Mouse (Mus musculus) embryo, embryonic 9.5 days (tissue): ENCODE measurements around the gene Yeats2.
"Not testable (repeated sequence)": the region's sequence is repeated elsewhere in the genome, so short reads cannot be mapped to it uniquely, and the experiment has no call there.

ENCODE experiments used
- DNase-seq: peaks from one replicate; pipeline ENCODE4 v3.0.0-alpha.2; 2017; ENCODE audit errors: extremely low spot score

Gene Yeats2

DNA sequence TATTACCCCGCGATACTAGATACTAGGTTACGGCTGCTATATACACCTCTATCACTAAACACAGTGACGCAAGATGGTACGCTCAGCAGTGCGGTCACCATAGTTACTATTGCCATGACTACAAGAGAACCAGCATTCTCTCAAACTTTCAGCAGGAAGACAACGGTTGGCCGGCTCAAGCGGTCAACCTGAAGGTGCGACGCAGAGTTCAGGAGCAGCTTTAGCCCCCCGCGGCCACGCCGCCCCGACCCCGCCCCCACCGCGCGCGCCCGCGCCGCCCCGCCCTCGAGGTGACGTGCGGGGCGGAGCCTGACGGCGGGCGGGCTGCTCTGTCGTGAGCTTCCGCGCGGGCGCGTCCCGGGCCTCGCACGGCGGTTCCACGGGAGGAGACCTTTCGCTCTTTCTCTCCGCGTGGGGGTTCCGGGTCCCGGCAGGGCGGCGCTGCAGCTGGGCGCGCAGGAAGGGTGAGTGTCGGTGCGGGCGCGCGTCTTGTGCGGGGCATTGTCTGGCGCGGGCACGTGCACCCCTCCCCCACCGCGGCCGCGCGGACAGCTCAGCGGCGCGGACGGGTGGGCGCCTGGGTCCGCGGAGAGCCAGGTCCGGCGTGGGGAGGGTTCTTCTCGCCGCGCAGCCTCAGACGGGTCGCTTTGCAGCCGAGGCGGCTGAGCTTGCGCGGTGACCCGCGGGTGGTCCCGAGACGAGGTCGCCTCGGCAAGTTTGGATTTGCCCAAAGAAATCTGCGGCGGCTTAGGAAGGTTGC lies at the start of gene Yeats2:
TSS of gene Yeats2 (plus strand) at position 292 of the 760 bp plus-strand sequence.
- peak; percentile 90 for DNase-seq

DNA sequence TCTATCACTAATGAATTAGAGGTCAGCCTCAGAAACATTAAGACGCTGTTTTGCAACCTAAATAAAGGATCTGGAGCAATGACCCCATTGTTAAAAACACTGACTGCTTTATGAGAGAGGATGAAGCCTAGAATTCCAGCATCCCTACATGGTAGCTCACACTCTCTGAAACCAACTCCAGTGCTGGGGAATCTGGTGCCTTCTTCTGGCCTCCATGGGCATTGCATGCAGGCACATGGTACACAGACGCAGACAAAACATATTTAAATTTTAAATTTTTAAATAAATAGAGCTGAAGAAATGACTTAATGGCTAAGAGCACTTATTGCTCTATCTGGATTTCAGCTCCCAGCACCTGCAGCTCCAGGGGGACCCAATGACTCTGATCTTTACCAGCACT lies 44.9 kb upstream of the Yeats2 start:
- DNase-seq = no peak

DNA sequence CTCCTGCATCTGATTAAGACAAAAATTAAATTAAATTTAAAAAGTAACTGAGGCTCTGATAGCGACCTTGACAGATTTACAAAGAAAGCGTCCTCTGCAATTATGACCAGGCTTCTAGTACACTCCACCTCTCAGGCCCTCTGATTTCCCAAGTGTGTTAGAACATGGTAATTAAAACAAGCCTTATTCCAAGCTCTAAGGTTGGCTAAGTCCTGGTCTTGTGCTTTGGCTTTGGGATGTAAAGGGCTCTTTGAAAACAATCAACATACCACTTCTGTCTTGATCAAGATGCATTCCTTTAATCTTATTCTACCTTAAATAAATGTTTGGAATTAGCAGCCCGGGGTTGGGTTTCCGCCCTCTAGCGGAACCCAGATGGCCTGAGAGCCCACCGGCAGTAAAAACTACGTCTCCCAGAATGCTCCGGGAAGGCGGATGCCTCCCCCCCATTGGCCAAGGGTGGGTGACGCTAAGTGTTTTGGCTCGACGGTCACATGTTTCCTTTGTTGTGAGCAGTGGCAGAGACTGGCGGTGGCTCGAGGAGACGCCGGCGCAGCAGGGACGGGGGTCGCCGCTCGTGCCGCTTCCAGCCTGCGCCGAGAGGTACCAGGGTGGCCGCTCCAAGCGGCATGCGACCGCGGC lies 43.7 kb upstream of the Yeats2 start, which contains the start of gene Klhl24:
TSS of gene Klhl24 (plus strand) at position 474 of the 642 bp plus-strand sequence.
- DNase-seq = peak; percentile 90

DNA sequence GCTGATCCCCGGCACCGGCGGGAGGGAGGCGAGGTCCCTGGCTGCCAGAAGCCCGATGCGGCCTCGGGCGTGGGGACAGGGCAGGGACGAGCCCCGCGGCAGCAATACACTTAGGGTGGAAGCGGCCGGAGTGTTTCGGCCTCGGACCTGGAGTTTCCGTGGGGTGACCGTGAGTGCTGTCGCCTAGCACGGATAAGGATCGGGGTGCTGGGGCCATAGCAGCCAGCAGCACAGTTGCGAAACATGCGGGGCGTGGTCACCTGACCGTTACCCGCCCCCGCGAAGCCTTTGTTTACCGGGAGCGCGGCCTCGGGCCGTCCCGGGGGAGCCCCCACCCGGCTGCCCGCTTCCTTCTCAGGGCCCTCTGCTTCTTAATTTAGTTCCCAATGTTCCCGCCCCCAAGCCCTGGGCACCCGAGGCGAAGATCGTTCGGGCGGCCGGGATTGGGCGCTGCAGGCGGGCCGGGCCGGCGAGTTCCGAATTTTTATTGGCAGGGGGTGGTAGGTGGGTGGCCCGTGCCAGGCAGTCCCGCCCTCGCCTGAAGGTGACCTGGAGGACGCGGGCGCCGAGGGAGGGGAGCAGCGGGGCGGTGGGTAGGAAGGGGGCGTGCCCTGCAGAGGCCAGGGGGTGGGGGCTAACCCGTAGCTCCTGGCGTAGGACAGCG lies 43.0 kb upstream of the Yeats2 start:
- DNase-seq = peak; percentile 95

DNA sequence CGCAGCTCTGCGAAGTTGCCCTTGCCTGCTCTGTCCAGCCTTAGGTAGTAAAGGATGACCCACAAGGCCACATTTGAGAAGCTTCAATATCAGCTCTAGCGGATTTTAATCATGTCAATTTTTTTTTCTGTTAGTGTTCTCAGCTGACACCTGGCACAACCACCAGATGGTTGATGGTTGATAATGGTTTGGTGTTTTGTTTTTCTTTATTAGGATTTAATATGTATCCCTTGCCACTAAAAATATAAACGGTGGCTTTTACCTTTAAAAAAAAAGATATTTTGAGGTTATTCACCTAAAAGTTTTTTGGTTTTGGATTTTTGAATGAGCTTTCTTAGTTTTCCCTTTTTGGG lies 42.5 kb upstream of the Yeats2 start:
- no peak for DNase-seq

DNA sequence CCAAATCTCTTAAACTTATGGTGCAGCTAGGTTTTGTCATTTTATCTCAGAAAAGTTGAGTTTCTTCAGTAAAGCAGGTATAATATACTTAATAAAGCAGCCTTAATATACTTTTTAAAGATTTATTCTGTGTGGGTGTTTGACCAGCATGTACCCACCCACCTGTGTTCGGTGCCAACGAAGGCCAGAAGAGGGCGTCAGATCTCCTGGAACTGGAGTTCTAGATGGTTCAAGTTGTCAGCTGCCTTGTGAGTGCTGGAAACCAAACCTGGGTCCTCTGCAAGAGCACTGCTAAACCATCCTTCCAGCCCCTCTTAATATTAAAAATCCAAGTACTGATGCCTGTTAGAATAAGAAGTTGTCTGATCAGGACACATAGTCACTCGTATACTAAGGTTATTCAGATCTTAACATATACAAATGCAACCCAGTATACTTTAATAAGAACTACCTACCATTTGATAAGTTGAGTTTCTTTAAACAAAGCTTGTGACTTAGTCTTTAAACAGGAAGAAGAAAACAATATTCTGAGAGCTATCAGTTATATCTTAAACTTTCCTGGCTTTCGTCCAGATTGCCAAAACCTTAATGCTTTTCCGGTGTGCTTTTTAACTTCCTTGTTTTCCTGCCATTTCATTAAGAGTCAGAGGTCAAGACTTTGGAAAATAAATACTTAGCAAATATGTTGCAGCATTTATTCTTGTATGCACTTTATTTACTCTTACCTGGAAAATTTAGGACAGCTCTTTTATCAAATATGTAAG lies 41.8 kb upstream of the Yeats2 start:
- no peak for DNase-seq

DNA sequence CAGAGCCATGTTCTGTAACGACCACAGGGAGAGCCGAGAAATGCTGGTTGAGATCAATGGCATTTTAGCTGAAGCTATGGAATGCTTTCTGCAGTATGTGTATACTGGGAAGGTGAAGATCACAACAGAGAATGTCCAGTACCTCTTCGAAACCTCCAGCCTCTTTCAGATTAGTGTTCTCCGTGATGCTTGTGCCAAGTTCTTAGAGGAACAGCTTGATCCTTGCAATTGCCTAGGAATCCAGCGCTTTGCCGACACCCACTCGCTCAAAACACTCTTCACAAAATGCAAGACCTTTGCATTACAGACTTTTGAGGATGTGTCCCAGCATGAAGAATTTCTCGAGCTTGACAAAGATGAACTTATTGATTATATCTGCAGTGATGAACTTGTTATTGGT lies 33.9 kb upstream of the Yeats2 start:
- DNase-seq = no peak

DNA sequence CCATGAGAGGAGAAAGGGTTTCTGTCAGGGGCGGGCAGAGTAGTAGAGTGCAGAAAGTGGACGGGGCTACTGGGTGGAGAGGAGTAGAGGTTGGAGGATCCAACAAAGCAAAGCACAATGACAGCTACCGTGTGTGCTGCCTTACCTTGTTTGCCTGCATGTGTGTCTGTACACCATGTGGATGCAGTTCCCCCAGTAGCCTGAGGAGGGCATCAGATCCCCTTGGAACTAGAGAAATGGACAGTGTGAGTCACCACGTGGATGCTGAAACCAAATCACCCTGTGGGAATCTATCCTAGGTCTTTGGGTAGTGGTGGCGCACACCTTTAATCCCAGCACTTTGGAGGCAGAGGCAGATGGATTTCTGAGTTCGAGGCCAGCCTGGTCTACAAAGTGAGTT lies 31.9 kb upstream of the Yeats2 start:
- DNase-seq = no peak

DNA sequence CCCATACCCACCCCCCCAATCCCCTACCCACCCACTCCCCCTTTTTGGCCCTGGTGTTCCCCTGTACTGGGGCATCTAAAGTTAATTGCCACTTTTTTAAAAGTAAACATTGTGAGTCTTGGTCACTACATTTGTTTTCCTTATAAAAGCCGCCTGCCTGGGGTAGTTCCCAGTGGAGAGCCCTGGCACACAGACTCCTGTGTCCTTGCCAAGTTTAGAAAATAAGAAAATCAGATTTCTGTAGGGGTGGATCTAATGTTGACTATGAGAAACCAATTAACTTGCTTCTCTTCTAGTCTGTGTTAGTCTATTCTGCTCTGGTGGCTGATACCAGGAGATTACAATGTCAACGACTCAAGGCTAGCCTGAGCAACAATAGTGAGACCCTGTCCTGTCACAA lies 28.2 kb upstream of the Yeats2 start:
- no peak for DNase-seq

DNA sequence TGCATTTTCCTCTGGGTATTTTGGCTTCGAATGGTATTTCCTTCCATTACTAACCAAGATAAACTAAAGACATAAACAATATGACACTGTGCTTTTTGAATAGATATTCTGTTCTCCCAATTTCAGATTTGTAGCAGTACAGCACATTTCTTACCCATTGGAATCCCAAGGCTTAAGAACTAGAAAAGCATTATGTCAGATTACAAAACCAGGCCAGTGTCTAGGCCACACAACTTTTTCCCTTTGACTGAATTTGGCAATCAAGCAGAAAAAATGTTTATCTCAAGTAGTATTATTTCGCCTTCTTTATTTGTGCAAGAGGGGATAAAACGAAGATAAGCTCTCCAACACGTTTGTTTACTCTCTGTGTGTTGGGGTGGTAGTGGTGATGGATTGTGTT lies 24.8 kb upstream of the Yeats2 start:
- no peak for DNase-seq

DNA sequence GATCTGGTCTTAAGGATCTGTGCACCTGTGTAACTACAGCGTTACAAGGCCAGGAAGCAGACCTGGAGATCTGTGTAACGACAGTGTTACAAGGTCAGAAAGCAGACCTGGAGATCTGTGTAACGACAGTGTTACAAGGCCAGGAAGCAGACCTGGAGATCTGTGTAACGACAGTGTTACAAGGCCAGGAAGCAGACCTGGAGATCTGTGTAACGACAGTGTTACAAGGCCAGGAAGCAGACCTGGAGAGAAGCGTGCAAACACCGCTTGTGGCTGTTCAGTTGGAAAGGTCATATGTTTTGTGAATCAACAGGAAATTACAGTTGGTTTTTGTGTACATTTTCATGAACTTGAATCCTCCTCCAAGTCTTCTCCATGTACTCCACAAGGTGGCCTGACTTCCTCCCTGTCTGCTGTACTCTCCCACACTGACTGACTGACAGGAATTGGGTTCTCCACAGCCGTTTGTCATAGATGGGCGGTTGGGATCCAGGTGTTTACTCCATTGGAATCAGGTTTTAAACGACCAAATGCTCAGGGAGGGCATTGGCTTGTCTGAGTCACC lies 14.5 kb upstream of the Yeats2 start:
- not testable (repeated sequence) for DNase-seq

DNA sequence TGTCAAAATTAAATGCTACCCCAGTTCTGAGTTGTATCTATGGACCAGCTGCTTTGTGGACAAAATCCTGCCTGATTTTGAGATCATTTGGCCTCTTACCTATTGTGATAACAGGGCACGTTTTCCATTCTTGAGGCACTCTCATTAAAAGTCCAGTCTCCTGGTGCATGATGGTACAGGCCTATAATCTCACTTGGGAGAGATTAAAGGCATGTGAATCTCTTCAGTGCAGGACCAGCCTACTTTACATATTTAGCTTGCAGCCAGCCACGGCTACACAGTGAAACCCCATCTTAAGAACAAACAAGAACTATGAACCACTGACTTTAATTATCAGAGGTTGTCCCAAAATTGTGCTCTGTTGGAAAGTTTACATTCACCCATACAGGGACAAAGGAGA lies 10.5 kb upstream of the Yeats2 start:
- DNase-seq = no peak

DNA sequence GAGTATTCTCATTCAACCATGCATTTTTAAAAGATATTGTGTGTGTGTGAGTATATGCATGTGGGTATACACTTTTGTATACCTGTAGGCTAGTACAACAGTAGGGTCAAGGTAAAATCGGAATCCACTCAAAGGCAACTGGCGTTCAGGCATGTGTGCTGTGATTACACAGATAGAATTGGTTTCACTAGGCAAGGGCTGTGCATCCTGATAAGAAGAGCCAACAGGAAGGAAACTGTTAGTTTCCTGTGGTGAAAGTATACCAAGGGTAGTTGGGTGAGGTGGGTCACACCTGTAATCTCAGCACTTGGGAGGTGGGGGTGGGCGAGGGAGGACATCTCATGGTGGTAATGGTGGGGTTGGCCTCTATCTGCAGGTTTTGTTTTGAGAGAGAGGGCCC lies 3.7 kb downstream of the Yeats2 start:
- DNase-seq = no peak

DNA sequence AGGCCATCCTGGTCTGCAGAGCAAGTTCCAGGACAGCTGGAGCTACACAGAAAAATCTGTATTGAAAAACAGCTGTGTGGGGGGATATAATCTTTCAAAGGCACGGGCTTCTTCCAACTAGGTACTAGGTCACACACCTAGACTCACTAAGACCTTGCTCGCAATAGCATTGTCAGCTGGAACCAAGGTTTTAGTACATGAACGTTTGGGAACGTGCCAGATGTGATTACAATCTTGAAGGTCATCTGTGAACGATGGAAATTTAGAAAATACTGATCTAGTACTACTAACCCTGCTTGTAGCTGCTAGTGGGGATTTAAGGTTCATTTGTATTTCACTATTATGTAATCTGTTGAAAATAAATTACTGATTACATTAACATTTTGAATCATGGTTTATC lies 11.1 kb downstream of the Yeats2 start:
- no peak for DNase-seq

DNA sequence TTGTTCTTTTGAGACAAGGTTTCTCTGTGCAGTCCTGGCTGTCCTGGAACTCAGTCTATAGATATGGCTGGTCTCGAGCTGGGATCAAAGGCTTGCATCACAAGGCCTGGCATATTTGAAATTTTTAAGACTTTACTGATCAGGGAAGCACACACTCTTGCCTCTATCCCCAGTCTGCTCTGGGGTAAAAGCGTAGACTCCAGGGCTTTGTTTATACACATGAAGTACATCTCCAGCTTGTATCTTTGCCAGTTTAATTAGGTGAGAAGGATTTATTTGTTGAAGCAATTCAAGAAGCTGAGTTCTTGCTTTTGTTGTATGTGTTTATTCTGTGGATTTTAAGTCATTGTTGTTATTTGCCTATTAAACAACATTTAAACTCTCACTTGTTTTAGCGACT lies 12.9 kb downstream of the Yeats2 start:
- no peak for DNase-seq

DNA sequence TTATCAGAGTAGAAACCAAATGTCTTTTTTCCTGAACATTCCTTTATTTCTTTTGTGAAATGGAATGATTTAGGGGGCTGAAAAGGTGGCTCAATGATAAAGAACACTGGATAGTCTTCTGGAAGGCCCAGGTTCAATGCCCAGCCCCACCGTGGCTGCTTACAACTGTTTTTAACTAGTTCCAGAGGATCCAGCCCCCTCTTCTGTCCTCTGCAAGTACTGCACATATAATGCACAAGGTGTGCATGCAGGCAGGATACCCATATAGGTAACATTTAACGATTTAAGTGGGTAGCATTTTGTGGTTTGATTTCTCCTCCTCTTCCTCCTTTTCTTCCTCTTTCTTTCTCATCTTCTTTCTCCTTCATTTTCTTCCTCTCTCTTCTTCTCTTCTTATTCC lies 19.3 kb downstream of the Yeats2 start:
- DNase-seq = no peak

DNA sequence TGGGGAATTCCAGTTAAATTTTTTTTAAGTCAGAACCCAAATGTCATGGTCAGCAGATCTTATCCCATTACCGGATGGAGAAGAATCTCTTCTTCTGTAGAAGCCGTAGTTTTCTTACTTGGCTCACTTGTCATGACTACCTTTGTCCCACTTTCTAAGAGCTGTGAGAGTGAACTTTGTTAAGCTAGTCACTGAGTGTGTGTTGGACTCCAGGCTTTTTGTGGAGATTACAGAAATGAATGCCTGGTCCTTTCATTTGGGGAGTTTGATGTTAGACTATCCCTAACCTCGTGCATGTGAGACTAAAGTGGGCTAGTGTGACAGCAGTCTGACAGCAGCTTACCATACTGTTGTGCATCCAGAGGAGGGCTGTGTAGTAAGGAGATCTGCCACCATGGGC lies 28.2 kb downstream of the Yeats2 start:
- DNase-seq = no peak

DNA sequence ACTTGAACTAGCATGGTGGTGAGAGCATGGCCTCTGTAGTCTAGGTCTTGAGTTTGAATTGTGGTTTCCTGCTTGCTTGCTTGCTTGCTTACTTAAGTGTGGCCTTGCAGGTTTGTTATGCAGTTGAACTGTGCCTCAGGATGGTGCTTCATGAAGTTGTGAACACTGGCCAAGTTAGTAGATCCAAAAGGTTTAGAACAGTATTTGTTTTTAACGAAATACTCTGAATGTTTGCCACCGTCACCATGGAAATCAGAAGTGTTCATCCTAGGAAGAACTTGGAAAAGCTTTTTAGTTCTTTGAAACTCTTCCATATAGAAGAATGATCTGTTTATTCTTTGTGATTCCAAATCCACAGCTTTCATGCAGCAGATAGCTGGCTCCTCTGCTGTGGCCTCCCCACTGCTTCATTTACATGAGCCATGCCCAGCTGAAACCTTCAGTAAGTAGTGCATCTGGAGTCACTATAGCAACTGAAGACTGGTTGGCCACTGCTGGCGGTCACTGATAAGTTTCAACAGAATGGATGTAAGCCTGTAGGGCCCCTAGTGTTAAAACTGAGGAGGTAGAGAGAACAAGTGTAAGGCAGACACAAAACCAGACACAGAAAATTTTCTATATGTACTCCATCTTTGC lies 28.7 kb downstream of the Yeats2 start:
- DNase-seq = no peak

DNA sequence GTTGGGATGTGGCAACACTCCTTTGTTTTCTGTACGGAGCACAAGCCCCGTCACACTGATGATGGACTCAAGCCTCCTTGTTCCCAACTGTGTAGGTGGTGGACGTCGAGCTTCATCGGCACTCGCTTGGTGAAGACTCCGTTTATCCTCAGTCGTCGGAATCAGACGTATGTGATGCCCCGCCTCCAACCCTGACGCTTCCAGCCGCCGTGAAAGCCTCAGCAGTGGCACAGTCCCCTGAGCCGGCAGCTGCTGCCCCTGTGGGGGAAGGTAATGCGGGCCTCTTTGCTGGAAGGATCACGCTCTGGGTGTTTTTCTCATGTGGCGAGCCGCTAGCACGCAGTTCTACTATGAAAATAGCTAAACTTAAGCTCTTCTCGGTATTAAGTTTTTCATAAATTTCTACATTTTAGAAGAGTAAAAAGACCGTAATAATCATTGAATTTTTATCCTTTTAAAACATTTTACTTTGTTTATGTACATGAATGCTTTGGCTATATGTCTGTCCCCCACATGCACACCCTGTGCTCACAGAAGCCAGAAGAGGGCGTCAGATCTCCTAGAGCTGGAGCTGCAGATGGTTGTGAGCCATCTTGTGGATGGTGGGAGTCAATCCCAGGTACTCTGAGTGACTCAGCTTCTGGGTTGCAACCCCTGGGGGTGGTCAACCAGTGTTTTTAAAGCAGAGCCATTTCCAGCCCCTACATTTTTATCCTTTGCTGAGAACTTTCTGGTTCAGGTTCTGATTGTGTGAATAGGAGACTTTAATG lies 38.7 kb downstream of the Yeats2 start:
- DNase-seq = no peak

DNA sequence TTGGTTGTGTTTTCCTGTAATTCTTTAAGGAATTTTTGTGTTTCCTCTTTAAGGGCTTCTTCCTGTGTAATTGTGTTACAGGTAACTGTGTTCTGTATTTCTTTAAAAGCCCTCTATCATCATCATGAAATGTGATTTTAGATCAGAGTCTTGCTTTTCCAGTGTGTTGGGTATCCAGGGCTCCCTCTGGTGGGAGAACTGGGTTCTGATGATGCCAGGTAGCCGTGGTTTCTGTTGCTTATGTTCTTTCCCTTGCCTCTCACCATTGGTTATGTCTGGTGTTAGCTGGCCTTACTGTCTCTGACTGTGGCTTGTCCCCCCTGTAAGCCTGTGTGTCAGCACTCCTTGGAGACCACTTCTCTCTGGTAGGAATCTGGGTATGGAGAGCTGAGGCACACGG lies 44.5 kb downstream of the Yeats2 start:
- DNase-seq = peak; percentile 15
